Mouse (Mus musculus) kidney, postnatal 0 days (tissue): ENCODE measurements around the gene Mier2. TPM values are rescaled to one million over a fixed set of nuclear protein-coding genes. Genes with fewer than 3 reads are reported as not detected.

Experiments used
- ATAC-seq: fragments of 200-750 bp; cut with Nextera tagmentation; replicated peaks from 2 replicates; pipeline ENCODE4 v1.8.0; 2017; ENCODE audit warnings: low read depth, moderate number of reproducible peaks, moderate TSS enrichment, moderate library complexity; ENCODE audit not compliant: low FRiP score
- DNase-seq: peaks from one replicate; pipeline ENCODE4 v3.0.0-alpha.2; 2016; ENCODE audit warnings: low spot score
- H3K27ac ChIP-seq: fragments of 300-500 bp; sonication (generic); 2 replicates; pipeline ENCODE4 v1.5.1; 2014; ENCODE audit warnings: mild to moderate bottlenecking
- H3K27me3 ChIP-seq: fragments of 300-500 bp; sonication (generic); 2 replicates; pipeline ENCODE4 v1.6.1; 2014; ENCODE audit warnings: low read length, mixed read lengths; ENCODE audit not compliant: insufficient read depth
- H3K36me3 ChIP-seq: fragments of 300-500 bp; sonication (generic); 2 replicates; pipeline ENCODE4 v1.6.1; 2014; ENCODE audit warnings: low read length, mixed read lengths; ENCODE audit not compliant: insufficient read depth
- H3K4me1 ChIP-seq: fragments of 300-500 bp; sonication (generic); replicated peaks from 2 replicates; pipeline ENCODE4 v1.6.1; 2014; ENCODE audit warnings: antibody characterized with exemption, low read length, mixed read lengths; ENCODE audit not compliant: insufficient read depth
- H3K4me2 ChIP-seq: fragments of 300-500 bp; sonication (generic); 2 replicates; pipeline ENCODE4 v1.6.1; 2014; ENCODE audit warnings: mild to moderate bottlenecking, low read length, moderate library complexity, mixed read lengths
- H3K4me3 ChIP-seq: fragments of 300-500 bp; sonication (generic); replicated peaks from 2 replicates; pipeline ENCODE4 v1.5.1; 2014; ENCODE audit warnings: low read depth, low read length
- H3K9ac ChIP-seq: fragments of 300-500 bp; sonication (generic); 2 replicates; pipeline ENCODE4 v1.6.1; 2014; ENCODE audit warnings: low read depth, low read length
- H3K9me3 ChIP-seq: fragments of 300-500 bp; sonication (generic); replicated peaks from 2 replicates; pipeline ENCODE4 v1.6.1; 2016; ENCODE audit warnings: low read length, inconsistent platforms, mixed read lengths
- CTCF ChIP-seq: IDR thresholded peaks from 2 replicates; pipeline ENCODE4 v1.5.1; 2016; ENCODE audit warnings: antibody characterized with exemption, low read depth, mild to moderate bottlenecking, moderate library complexity
- WGBS: fragments of 180-500 bp; shearing (Covaris S2); extraction: QIAGEN DNeasy Blood & Tissue Kit; methylation state at CpG from one replicate; pipeline ENCODE4 v1.1.7; 2014; 5-methylcytosine and 5-hydroxymethylcytosine counted together
- polyA plus RNA-seq: library from polyadenylated mRNA; unstranded; fragments of >200 nt; fragmentation: Nextera tagmentation; extraction: Ambion mirVana; gene quantifications from 2 replicates; pipeline ENCODE4 v1.2.1, GENCODE M21; 2015

Mier2 gene
- polyA plus RNA-seq, 1 experiment from 2014 or later = 27.4 TPM

DNA sequence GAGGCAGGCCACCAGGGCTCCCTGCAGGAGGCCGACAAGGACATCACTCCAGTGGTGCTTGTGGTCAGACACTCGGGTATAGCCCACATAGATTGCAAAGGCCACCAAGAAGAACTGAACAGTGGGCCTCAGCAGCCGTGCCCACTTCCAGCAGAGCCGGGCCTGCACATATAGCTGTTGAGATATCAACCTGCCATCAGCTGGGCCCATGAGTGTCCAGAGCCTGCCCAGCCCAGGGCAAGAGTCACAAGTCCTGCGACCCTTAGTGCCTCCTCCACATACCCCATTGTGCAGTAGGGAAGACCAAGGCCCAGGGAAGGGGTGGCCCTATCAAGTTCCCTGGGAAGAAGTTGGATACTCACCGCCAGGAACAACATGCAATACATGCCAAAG, 27.6 kb downstream of the Mier2 start:
- no peak for DNase-seq
- ATAC-seq = no peak
- 92% methylated on average over 6 of the region's 6 CpGs for WGBS

DNA sequence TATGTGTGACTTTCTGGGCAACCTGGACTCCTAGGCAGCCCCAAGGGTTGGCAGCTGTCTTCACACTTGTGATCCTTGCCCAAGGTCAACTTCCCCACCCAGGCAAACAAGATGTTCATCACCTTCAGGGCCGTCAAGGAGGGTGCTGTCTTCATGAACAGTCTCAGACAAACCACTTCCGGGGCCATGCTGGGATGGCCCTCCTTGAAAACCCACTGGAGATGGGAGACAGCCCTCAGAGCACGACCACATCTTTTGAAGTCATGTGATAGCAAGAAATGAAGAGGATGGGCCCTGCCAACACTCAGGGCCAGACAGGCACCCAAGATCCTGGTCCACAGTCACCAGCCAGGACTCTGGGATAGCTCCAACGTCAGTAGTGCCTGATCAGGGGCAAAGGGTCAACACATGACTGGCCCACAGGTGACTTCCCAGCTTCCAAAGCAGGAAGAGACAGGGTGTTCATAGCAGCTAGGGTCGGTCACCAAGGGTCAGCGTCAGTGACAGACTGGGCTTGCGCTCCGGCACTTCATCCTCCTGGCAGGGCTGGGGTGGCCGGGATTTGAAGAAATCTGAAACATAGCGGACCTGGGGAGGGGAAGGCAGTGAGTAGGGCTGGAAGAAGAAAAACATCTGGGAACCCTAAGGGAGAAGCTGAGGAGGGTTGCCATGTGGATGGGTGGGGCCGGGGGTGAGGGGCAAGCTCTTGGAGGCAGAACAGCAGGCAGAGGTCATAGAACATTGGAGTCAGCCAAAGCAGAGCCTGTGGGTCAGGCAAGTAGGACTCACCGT, 28.1 kb downstream of the Mier2 start:
- Histone ChIP-seq H3K27ac (no peak overlapping the region), H3K27me3 (no peaks in the 10 kb centered on the region), H3K4me1 (no peaks in the 10 kb centered on the region), H3K4me3 (no peak overlapping the region), H3K9me3 (no peaks in the 10 kb centered on the region), H3K9ac (no peak overlapping the region), H3K36me3 (peaks cover 11% of the 10 kb centered on the region; the same call in 1 of the 2 replicates), H3K4me2 (no peak overlapping the region)
- no peak for TF ChIP-seq CTCF
- ATAC-seq = no peak; the same call in 1 of the 2 replicates
- DNase-seq = no peak
- WGBS = 83% methylated on average over 12 of the region's 12 CpGs

More for the DNA sequence above, 27.6 kb downstream of the Mier2 start:
- H3K4me2 ChIP-seq = no peak overlapping the region
- H3K4me3 ChIP-seq = no peak overlapping the region
- H3K27me3 ChIP-seq = no peaks in the 10 kb centered on the region
- TF ChIP-seq CTCF = no peak
- no peak overlapping the region for H3K27ac ChIP-seq
- peaks cover 1% of the 10 kb centered on the region; the same call in 1 of the 2 replicates for H3K4me1 ChIP-seq
- no peaks in the 10 kb centered on the region for H3K9me3 ChIP-seq
- H3K9ac ChIP-seq = no peak overlapping the region
- peaks cover 11% of the 10 kb centered on the region; the same call in 1 of the 2 replicates for H3K36me3 ChIP-seq

DNA sequence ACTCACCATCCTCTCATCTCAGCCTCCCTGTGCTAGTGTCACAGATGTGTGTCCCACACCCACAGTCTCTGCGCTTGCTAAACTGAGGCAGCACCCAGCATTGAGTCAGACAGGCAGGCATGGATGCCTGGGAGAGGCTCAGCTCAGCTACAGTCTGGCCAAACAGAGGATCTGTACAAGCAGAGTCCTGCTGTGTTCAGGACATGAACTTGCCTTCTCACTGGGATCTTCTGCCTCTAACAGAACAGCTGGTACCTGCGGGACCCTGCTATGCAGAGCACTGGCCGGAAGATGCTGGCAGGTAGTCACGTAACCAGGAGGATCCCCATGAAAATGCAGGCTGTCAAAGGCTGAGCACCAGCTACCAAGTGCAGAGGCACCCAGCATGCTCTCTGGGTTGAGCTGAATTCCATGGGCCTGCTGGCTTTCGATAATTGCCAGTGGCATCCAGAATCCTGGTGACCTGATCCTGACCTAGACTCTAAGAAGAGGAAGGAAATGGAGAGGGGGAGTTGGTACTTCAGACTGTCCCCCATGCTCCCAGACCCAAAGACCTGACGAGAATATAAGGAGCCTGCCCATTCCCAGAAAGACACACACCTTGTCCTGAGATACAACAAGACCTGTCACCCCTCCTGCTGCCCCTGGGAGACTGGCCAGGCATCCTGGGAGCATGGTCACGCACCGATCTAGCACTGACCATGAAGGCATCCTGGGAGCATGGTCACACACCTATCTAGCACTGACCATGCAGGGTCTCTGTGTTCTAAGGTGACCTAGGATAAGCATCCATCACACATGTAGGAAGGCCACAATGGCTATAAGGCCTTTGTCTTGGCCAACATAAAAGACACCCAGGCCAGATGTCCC, 29.3 kb downstream of the Mier2 start:
- Histone ChIP-seq H3K4me2 (no peak overlapping the region), H3K9me3 (no peaks in the 10 kb centered on the region), H3K36me3 (peaks cover 11% of the 10 kb centered on the region; the same call in 1 of the 2 replicates), H3K4me3 (no peak overlapping the region), H3K27ac (no peak overlapping the region), H3K9ac (no peak overlapping the region), H3K27me3 (no peaks in the 10 kb centered on the region), H3K4me1 (no peaks in the 10 kb centered on the region)
- ATAC-seq (no peak), DNase-seq (no peak)
- no peak for TF ChIP-seq CTCF
- WGBS = 92% methylated on average over 8 of the region's 8 CpGs

DNA sequence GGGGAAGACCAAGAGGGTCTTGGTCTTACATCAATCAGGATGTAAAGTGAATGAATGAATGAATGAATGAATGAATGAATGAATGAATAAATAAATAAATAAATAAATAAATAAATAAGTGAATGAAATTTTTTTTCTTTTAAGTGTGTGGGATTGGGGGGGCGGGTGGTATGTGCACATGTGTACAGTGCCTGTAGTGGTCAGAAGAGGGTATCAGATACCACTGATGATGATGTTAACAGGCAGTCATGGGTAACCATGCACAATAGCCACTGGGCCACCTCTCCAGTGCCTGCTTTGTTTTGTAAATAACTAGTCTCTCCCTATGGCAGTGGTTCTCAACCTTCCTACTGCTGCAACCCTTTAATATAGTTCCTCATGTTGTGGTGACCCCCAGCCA, 30.6 kb downstream of the Mier2 start:
- Histone ChIP-seq H3K36me3 (peaks cover 11% of the 10 kb centered on the region; the same call in 1 of the 2 replicates), H3K4me2 (no peak overlapping the region), H3K4me3 (no peak overlapping the region), H3K9me3 (no peaks in the 10 kb centered on the region), H3K27ac (no peak overlapping the region), H3K9ac (no peak overlapping the region), H3K4me1 (no peaks in the 10 kb centered on the region), H3K27me3 (no peaks in the 10 kb centered on the region)
- ATAC-seq = no peak
- no peak for DNase-seq
- no peak for TF ChIP-seq CTCF
- 90% methylated on average over 1 of the region's 1 CpGs for WGBS

DNA sequence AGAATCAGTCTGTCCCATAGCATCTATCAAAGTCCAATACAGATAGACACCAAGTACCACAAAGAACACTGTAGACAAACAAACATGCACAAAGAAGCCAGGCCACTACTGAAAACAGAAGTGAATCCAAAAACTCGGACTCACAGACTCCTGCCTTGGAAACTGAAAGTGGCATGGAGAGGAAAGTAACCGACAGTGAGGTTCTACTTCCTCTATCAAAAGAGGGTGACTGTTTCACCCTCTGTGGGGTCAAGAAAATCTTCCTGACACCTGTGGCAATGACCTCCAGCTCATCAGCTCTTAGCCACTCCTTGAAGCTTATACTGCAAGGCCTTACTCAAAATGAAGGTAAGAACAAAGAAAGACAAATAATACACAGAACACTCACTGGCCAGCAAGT, 48.3 kb downstream of the Mier2 start:
- no peak for DNase-seq
- Histone ChIP-seq H3K4me1 (no peaks in the 10 kb centered on the region), H3K4me2 (no peak overlapping the region), H3K27me3 (no peaks in the 10 kb centered on the region), H3K27ac (no peak overlapping the region), H3K36me3 (no peaks in the 10 kb centered on the region), H3K4me3 (no peak overlapping the region), H3K9me3 (no peaks in the 10 kb centered on the region), H3K9ac (no peak overlapping the region)
- 70% methylated on average over 2 of the region's 2 CpGs for WGBS
- no peak for TF ChIP-seq CTCF
- no peak for ATAC-seq
